Mouse (Mus musculus) liver, adult 2 months (tissue): ENCODE measurements at regions not wholly inside any gene's neighbourhood (a gene's known extent, or its start where the extent isn't known, plus 50 kb on each side); places are given as distances from the start of the nearest gene placed in this dataset.

Source experiments
- CTCF ChIP-seq: fragments of 200-500 bp; IDR thresholded peaks from 2 replicates; pipeline ENCODE4 v1.5.1; 2011; ENCODE audit warnings: low read depth, low read length, control low read depth
- POLR2A ChIP-seq: fragments of 200-500 bp; IDR thresholded peaks from 2 replicates; pipeline ENCODE4 v1.6.1; 2011; ENCODE audit warnings: low read length, control low read depth; ENCODE audit not compliant: insufficient read depth; ENCODE audit errors: extremely low read depth

DNA sequence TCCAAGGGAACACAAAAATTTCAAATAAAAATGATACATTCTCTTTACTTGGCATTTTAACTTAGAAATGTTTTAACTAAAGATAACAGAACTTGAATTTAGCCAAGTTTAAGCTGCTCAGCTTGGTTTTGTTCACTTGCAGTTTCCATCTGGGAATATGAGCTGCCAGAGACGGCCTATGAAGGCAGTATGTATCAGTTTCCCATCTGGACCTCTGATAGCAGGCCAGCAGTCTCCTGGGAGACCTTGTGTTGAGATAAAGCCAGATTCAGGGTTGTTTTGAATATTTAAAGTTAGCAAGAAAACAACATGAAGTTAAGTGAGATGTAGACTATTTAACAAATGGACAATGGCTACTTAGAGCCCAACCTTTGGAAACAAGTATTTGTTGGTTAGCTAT, 142.3 kb downstream of the Gmnc start:
- TF ChIP-seq CTCF, result no peak
- TF ChIP-seq POLR2A, result no peak
